12 mouse cellular contexts compared by ENCODE assay signal in the genomic region with DNA sequence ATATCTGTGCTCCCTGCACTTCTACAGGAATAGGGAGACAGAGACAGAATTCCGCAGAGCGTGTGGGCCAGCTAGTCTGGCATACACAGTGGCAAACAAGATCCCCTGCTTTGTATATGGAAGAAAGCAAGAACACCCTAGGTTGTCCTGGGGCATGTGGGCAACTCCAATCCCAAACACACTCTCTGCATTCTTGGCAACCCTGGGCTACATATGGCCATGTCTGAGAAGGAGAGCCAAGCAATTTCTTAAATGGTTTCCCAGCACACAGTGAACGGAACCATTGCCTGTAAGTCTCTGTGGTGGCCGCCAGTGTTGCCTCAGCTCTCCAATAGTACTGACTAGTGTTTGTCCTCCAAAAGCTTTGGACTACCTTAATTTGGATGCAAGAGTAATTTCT.
A peak's percentile ranks its signal among the peaks of the same experiment; 100 is the strongest.
DNase-seq lines count a peak whose midpoint lies in the region.
"Had no signal": no experiment of that assay in that cellular context is flagged by ENCODE, and none has a peak within 500 bp of the region (broad histone marks: within the 10 kb centered on the region; RNA-seq: fewer than 3 reads in every experiment).

No protein-coding gene starts in this region.

- DNase-seq in cerebellum, postnatal 14 days: peak; percentile 27 to 54
- DNase-seq in cerebellum, postnatal 4 days (ENCODE audit: low spot score in 2 of 2): no peak
- DNase-seq in heart, adult 11 months: peak; percentile 69
- no peak for DNase-seq in heart, adult 8-10 months (ENCODE audit: low spot score)
- DNase-seq: adrenal gland, adult 2 months; adrenal gland, postnatal 10 days; adrenal gland, postnatal 25 days; cerebellum, adult 11-12 months; cerebellum, adult 2 months; cerebellum, adult 9-10 months; cerebellum, postnatal 25 days; embryo, embryonic 11 days had no signal

Comparison
In these comparisons a context has a peak if more than half of its experiments do, and no peak if none do; other contexts are left out.
1. DNase-seq: peak in cerebellum, postnatal 14 days (2 of 2) and heart, adult 11 months (single experiment); none in cerebellum, postnatal 4 days (0 of 2) and heart, adult 8-10 months (single experiment).